Mouse (Mus musculus): Measurements from ENCODE around the gene Olfr1380.

DNA sequence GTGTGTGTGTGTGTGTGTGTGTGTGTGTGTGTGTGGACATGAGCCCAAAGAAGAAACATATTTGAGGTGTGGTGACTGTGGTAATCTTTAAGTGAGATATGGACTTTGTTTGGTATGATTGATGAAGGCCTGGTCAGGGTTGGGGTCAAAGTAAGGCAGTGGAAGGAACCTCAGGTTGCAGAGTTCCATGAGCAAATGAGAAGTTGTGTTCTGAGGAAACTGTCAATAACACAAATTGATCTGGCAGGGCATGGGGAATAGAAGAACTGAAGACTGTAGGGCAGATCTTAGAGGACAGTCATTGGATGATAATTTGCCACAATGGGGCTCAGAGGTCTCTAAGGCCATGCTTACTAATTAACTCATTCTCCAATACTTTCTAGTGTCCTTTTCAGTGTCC lies 37.3 kb upstream of the Olfr1380 start, which contains the start of gene Olfr1383:
- TF ChIP-seq CTCF (IDR thresholded peaks at IDR 0.05; ENCODE audit: low read depth, low read length) (no peak), POLR2A (IDR thresholded peaks at IDR 0.05; ENCODE audit: borderline replicate concordance, low read depth, low read length) (no peak)
